Mouse (Mus musculus) c-Kit-negative CD71-positive TER-119-positive erythroid progenitor cells, embryonic 14.5 days (primary cell): ENCODE results near the gene Gm14214.

Experiments used
- DNase-seq: peaks from one replicate; pipeline ENCODE4 v3.0.0-alpha.2; 2013; ENCODE audit warnings: low read depth, low spot score

Gene Gm14214

GRCm38 (mm10) chr2:154774032-154774431 is 4.2 kb upstream of the Gm14214 start:
- no peak for DNase-seq

DNA sequence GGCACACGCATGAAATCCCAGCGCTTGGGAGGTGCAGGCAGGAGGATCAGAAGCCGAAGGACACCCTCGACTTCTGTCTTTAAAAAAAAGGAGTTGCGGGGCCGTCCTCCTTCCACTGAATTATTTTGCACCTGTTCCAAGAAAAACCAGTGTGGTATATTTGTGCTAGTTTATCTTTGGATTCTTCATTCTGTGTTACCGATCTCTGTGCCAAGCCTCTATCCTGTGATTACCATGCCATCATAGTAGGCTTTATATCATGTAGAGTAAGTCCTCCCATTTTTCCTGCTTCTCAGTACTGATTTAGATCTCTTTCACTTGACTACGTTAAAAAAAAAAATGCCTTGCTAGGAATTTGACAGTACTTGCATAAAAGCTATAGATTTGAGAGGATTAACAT is 1.8 kb upstream of the Gm14214 start:
- no peak for DNase-seq

GRCm38 (mm10) chr2:154767051-154767450 is 2.8 kb downstream of the Gm14214 start:
- no peak for DNase-seq

- peak; percentile 40 for DNase-seq
Observed at GRCm38 (mm10) chr2:154765554-154766008, 4.2 kb downstream of the Gm14214 start.

DNA sequence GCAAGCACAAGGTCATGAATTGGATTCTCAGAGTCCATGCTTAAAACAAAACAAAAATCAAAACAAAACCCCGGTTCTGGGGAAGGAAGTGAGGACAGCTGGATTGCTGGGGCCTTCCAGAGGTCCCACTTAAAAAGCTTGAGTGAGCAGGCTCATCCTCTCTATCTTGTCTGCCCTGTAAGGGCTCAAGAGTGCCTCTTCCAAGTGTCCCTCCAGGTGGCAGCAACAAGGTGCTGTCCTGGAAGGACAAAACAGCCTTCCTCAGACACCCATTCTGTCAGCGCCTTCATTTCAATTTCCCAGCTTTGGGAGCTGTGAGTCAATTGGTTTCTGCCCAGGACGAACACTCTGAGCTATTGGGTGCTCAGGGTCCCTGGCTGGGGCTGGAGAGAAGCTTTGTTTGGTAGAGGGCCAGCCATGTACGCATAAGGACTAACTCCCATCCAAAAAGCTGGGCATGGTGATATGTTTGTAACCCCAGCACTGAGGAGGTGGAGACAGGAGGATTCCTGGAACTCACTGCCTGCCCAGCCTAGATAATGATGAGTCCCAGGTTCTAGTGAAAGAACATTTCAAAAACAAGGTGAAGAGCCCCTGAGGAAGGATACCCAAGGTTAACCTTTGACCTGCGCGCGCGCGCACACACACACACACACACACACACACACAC is 4.9 kb downstream of the Gm14214 start:
- DNase-seq: peak; percentile 75

GRCm38 (mm10) chr2:154763226-154763625 is 6.6 kb downstream of the Gm14214 start:
- no peak for DNase-seq

GRCm38 (mm10) chr2:154758454-154758853 is 11.4 kb downstream of the Gm14214 start:
- DNase-seq: no peak

DNA sequence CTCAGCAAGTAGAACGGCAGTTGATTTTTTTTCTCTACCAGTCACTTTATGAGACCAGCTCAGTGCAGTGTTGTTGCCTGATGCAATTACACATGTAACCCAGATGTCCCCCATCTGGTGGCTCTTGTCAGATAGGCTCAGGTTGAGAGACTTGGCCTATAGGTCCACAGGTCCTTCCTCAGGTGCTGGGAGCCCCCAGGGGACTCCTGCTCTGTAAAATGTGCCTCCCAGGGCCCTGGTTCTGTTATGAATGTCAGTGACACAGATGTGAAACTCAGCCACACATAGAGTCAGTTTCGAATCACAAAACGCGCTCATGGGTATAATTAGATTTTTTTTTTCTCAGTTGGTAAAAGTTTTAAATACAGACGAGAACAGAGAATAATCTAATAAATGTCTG is 12.1 kb downstream of the Gm14214 start:
- no peak for DNase-seq

- no peak for DNase-seq
Observed at GRCm38 (mm10) chr2:154755791-154756190, 14.0 kb downstream of the Gm14214 start.

- DNase-seq: no peak
Observed at GRCm38 (mm10) chr2:154754068-154754560, 15.7 kb downstream of the Gm14214 start.

GRCm38 (mm10) chr2:154751924-154752323 is 17.9 kb downstream of the Gm14214 start:
- DNase-seq: no peak

GRCm38 (mm10) chr2:154749046-154750036 is 20.5 kb downstream of the Gm14214 start:
- no peak for DNase-seq

DNA sequence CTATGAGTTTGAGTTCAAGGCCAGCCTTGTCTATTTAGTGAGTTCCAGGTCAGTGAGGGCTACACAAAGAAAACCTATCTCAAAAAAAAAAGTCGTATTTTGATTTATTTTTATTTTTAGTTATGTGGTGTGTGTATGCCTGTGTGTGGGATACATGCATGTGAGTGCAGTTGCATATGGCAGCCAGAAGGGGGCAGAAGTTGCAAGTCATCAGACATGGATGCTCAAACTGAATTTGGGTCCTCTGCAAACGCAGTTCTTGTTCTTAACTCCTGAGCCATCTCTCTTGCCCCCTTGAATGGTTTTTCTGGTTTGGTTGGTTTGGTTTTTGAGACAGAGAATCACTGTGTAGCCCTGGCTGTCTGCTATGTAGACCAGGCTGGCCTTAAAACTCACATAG is 21.4 kb downstream of the Gm14214 start:
- no peak for DNase-seq

DNA sequence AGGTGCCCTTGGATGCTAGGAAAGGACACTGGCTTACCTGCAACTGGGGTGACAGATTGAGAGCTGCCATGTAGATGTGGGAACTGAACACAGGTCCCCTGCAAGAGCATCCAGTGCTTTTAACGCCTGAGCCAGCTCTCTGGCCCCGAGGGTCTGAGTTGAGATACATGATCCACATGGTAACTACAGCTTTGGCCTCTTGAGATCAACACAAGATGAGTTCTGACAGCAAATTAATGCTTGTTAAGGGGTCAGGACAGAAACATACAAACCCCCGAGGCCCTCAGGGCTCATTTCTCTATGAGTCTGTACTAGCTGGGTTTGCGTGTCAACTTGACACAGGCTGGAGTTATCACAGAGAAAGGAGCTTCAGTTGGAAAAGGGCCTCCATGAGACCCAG is 25.9 kb downstream of the Gm14214 start:
- no peak for DNase-seq

DNA sequence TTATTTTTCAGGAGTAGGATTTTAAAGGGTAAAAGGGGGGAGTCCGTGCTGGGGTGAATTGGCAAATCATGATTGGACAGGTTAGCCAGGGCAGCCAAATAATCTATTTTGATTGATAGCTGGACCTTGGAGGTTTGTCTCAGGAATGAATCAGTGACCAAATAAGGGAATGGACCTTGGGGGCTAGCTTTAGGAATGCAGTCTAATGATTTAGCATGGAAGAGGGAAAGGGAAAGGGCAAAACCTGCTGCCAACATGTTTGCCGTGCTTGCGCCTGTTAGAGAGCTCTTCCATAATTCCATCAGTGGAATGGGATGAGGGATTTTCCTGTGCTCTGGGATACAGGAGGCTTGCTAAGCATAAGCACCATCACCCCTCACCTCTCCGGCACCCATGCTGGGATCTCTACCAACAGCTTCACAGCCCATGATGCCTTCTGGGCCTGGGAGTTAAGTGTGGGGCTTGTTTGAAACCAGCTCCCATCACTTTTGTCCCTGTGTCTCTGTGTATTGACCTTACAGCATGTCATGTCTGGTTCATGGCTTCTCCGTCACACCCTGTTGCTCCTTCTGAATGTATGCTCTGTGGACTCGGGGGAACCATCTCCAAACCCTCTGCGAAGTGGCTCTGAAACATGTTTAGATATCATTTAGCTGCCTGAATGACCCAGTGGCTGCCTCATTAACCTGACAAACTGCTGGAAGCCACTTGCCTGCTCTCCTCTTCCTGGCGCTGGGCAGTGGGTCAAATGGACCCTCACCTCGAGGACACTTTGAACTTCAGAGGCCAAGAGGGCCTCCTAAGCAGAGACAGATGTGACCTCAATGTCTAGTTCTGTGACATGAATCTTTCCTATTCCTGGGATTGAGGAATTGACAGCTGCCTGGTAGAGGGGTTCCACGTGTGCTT is 26.7 kb downstream of the Gm14214 start:
- DNase-seq: no peak

DNA sequence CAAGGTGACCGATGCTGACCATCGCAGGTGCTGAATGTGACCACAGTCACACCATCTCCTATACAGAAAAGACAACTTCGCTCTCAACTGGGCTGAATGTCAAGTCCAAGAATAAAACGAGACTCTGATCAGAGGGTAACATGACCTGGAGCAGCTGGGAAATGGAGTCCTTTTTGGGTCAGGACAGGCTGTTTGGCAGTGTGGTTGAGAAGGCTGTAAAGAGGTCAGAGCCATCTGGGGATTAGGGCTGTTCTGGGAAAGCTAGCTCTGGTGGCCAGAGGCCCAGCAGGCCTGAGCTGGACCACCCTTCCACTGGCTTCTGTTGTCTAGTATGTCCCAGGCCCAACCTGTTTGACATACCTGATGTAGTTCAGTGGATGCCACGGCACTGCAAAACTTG is 31.2 kb downstream of the Gm14214 start:
- DNase-seq: no peak

DNA sequence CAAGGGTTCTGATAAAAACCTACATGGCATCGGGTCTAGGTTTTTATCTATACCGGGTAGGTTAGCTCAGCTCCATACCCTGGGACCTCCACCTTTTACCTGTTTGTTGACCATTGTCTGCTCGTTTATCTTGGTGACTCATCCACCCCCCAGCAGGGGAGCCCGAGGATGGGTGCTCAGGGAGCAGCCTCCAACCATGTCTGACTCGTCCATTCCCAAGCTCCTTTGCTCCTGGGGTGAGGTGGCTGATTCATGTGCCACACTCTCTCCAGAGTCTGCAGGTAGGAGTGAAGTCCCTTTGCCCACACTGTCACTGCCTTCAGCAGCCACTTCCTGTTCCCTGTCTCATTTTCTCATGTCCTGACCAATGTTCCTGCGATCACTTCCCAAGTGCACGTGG is 33.8 kb downstream of the Gm14214 start:
- DNase-seq: no peak

- DNase-seq: no peak
Observed at GRCm38 (mm10) chr2:154735416-154735815, 34.4 kb downstream of the Gm14214 start.

DNA sequence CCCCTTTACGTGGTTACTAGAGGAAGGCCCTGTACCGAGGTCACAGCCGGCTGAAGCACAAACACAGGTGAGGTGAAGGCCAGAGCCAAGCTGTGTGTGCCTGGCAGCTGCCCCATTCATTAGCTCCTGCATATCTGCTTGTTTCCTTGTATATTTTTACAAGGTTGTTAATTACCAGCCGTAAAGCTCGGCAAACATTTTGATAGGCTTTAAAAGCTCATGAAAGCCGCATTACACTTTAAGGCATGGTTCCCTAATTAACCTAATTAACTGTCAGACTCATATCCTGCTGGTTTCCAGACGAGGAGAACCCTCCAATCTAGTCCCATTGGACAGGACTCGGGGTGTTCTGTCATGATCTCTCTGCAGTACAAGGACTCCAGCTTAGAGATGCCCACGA is 34.9 kb downstream of the Gm14214 start:
- no peak for DNase-seq

DNA sequence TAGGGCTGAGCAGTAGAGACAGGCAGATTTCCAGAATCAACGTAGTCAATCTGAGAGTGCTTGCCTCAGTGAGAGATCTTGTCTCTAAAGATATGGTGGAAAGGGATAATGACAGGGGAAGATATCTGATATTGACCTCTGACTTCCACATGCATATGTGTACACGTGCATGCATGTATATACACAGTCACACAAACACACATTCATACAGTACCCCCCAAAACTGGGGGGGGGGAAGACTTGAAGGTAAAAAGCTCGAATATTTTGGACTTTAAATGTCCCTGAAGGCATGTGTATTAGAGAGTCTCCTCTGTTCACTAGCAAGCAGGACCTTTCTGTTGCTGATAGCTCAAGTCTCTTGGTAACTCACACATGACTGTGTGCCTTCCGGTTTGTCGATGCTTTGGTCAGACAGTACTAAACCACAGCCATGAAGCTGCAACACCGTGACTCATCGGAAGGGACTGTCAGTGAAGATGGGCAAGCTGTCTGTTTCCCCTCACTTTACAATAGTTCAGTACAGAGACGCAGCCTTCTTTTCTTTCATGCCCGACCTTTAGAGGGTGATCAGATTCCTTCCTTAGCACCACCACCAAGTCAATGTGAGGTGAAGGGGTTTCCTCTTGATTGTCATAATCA is 37.2 kb downstream of the Gm14214 start:
- DNase-seq: no peak

DNA sequence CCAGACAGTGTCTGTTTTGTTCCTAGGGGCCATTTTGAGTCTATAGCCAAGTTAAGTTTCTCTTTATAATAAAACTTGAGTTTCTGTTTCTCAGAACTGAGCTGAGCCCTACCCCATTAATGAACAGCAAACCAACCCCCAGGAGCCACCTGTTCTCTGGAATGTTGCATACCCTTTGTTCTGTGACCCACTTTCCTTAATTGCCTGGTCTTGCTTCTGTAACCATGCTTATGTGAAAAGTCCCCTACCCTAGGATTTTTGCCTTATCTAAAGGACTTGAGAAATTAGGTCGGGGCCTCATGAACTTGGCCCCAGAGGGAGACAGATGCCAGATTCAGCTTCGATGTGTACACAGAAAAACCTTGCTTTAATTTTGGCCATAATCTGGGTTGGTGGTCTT is 37.9 kb downstream of the Gm14214 start:
- no peak for DNase-seq
